Mouse (Mus musculus): ENCODE data around the gene Gtdc1. TPM values are rescaled to one million over a fixed set of nuclear protein-coding genes. Genes with fewer than 3 reads are reported as not detected.
"Not testable (repeated sequence)": the region's sequence is repeated elsewhere in the genome, so short reads cannot be mapped to it uniquely, and the experiment has no call there.

The Gtdc1 gene
- polyA plus RNA-seq, 1 experiment from 2014 or later, result 12.3 TPM

- H3K9ac ChIP-seq (ENCODE audit: low read length), result no peak overlapping the region
- 86% methylated on average over 5 of the region's 5 CpGs for WGBS
- H3K4me2 ChIP-seq (ENCODE audit: low read length), result no peak overlapping the region
- H3K27me3 ChIP-seq (replicated peaks; ENCODE audit: control insufficient read depth, insufficient read depth, low read length), result no peaks in the 10 kb centered on the region
- ATAC-seq (replicated peaks; ENCODE audit: low FRiP score, low TSS enrichment, low read depth) (no peak), DNase-seq (ENCODE audit: low spot score) (no peak)
- no peak overlapping the region for H3K4me3 ChIP-seq (ENCODE audit: low read depth, low read length)
- H3K9me3 ChIP-seq (ENCODE audit: control insufficient read depth, low read length), result no peaks in the 10 kb centered on the region
- no peaks in the 10 kb centered on the region for H3K36me3 ChIP-seq (ENCODE audit: control insufficient read depth, insufficient read depth, low read length)
- no peak overlapping the region for H3K27ac ChIP-seq (ENCODE audit: low read depth)
- no peaks in the 10 kb centered on the region; the same call in 1 of the 2 replicates for H3K4me1 ChIP-seq (replicated peaks; ENCODE audit: control insufficient read depth, insufficient read depth, low read length)
Observed at GRCm38 (mm10) chr2:44633064-44633463, 294.4 kb downstream of the Gtdc1 start.

- Histone ChIP-seq H3K27ac (ENCODE audit: low read depth) (no peak overlapping the region), H3K36me3 (ENCODE audit: control insufficient read depth, insufficient read depth, low read length) (no peaks in the 10 kb centered on the region), H3K9me3 (ENCODE audit: control insufficient read depth, low read length) (no peaks in the 10 kb centered on the region), H3K27me3 (replicated peaks; ENCODE audit: control insufficient read depth, insufficient read depth, low read length) (no peaks in the 10 kb centered on the region), H3K4me2 (ENCODE audit: low read length) (no peak overlapping the region), H3K4me3 (ENCODE audit: low read depth, low read length) (no peak overlapping the region), H3K9ac (ENCODE audit: low read length) (no peak overlapping the region), H3K4me1 (replicated peaks; ENCODE audit: control insufficient read depth, insufficient read depth, low read length) (no peaks in the 10 kb centered on the region; the same call in 1 of the 2 replicates)
- DNase-seq (ENCODE audit: low spot score) (no peak), ATAC-seq (replicated peaks; ENCODE audit: low FRiP score, low TSS enrichment, low read depth) (no peak)
- WGBS, result 53% methylated on average over 10 of the region's 10 CpGs
Observed at GRCm38 (mm10) chr2:44632584-44632983, 294.9 kb downstream of the Gtdc1 start.

- peak overlapping the region; percentile 27; the same call in 1 of the 2 replicates for H3K27ac ChIP-seq (ENCODE audit: low read depth)
- no peaks in the 10 kb centered on the region for H3K9me3 ChIP-seq (ENCODE audit: control insufficient read depth, low read length)
- H3K4me2 ChIP-seq (ENCODE audit: low read length), result no peak overlapping the region
- DNase-seq (ENCODE audit: low spot score) (no peak), ATAC-seq (replicated peaks; ENCODE audit: low FRiP score, low TSS enrichment, low read depth) (no peak)
- no peak overlapping the region for H3K4me3 ChIP-seq (ENCODE audit: low read depth, low read length)
- no peaks in the 10 kb centered on the region for H3K36me3 ChIP-seq (ENCODE audit: control insufficient read depth, insufficient read depth, low read length)
- H3K4me1 ChIP-seq (replicated peaks; ENCODE audit: control insufficient read depth, insufficient read depth, low read length), result no peaks in the 10 kb centered on the region; the same call in 1 of the 2 replicates
- 78% methylated on average over 3 of the region's 3 CpGs for WGBS
- no peaks in the 10 kb centered on the region for H3K27me3 ChIP-seq (replicated peaks; ENCODE audit: control insufficient read depth, insufficient read depth, low read length)
- H3K9ac ChIP-seq (ENCODE audit: low read length), result no peak overlapping the region
Observed at GRCm38 (mm10) chr2:44631064-44631463, 296.4 kb downstream of the Gtdc1 start.

- DNase-seq (ENCODE audit: low spot score) (no peak), ATAC-seq (replicated peaks; ENCODE audit: low FRiP score, low TSS enrichment, low read depth) (no peak)
- H3K27me3 ChIP-seq (replicated peaks; ENCODE audit: control insufficient read depth, insufficient read depth, low read length), result no peaks in the 10 kb centered on the region
- H3K4me2 ChIP-seq (ENCODE audit: low read length), result no peak overlapping the region
- no peak overlapping the region for H3K4me3 ChIP-seq (ENCODE audit: low read depth, low read length)
- H3K9ac ChIP-seq (ENCODE audit: low read length), result no peak overlapping the region
- H3K9me3 ChIP-seq (ENCODE audit: control insufficient read depth, low read length), result no peaks in the 10 kb centered on the region
- no peaks in the 10 kb centered on the region; the same call in 1 of the 2 replicates for H3K4me1 ChIP-seq (replicated peaks; ENCODE audit: control insufficient read depth, insufficient read depth, low read length)
- 81% methylated on average over 1 of the region's 1 CpGs for WGBS
- H3K27ac ChIP-seq (ENCODE audit: low read depth), result no peak overlapping the region
- no peaks in the 10 kb centered on the region for H3K36me3 ChIP-seq (ENCODE audit: control insufficient read depth, insufficient read depth, low read length)
Observed at GRCm38 (mm10) chr2:44628778-44629177, 298.7 kb downstream of the Gtdc1 start.

- 70% methylated on average over 3 of the region's 3 CpGs for WGBS
Observed at GRCm38 (mm10) chr2:44625154-44625553, 302.3 kb downstream of the Gtdc1 start.

GRCm38 (mm10) chr2:44622471-44622870, 305.0 kb downstream of the Gtdc1 start:
- H3K9ac ChIP-seq (ENCODE audit: low read length), result no peak overlapping the region
- H3K27ac ChIP-seq (ENCODE audit: low read depth), result no peak overlapping the region
- H3K36me3 ChIP-seq (ENCODE audit: control insufficient read depth, insufficient read depth, low read length), result no peaks in the 10 kb centered on the region
- no peaks in the 10 kb centered on the region for H3K27me3 ChIP-seq (replicated peaks; ENCODE audit: control insufficient read depth, insufficient read depth, low read length)
- H3K4me1 ChIP-seq (replicated peaks; ENCODE audit: control insufficient read depth, insufficient read depth, low read length), result no peaks in the 10 kb centered on the region
- no peak overlapping the region for H3K4me2 ChIP-seq (ENCODE audit: low read length)
- no peaks in the 10 kb centered on the region for H3K9me3 ChIP-seq (ENCODE audit: control insufficient read depth, low read length)
- no peak for ATAC-seq (replicated peaks; ENCODE audit: low FRiP score, low TSS enrichment, low read depth)
- DNase-seq (ENCODE audit: low spot score), result no peak
- H3K4me3 ChIP-seq (ENCODE audit: low read depth, low read length), result no peak overlapping the region
- WGBS, result 90% methylated on average over 3 of the region's 3 CpGs

More at GRCm38 (mm10) chr2:44625154-44625553, 302.3 kb downstream of the Gtdc1 start:
- no peak overlapping the region for H3K27ac ChIP-seq (ENCODE audit: low read depth)
- H3K4me2 ChIP-seq (ENCODE audit: low read length), result no peak overlapping the region
- H3K9me3 ChIP-seq (ENCODE audit: control insufficient read depth, low read length), result no peaks in the 10 kb centered on the region
- H3K4me1 ChIP-seq (replicated peaks; ENCODE audit: control insufficient read depth, insufficient read depth, low read length), result no peaks in the 10 kb centered on the region
- H3K27me3 ChIP-seq (replicated peaks; ENCODE audit: control insufficient read depth, insufficient read depth, low read length), result no peaks in the 10 kb centered on the region
- no peak overlapping the region for H3K4me3 ChIP-seq (ENCODE audit: low read depth, low read length)
- no peaks in the 10 kb centered on the region for H3K36me3 ChIP-seq (ENCODE audit: control insufficient read depth, insufficient read depth, low read length)
- ATAC-seq (replicated peaks; ENCODE audit: low FRiP score, low TSS enrichment, low read depth) (no peak), DNase-seq (ENCODE audit: low spot score) (no peak)
- H3K9ac ChIP-seq (ENCODE audit: low read length), result no peak overlapping the region

GRCm38 (mm10) chr2:44599653-44600052, 327.8 kb downstream of the Gtdc1 start:
- not testable (repeated sequence) for H3K4me2 ChIP-seq (ENCODE audit: low read length); H3K36me3 ChIP-seq (ENCODE audit: control insufficient read depth, insufficient read depth, low read length); H3K9me3 ChIP-seq (ENCODE audit: control insufficient read depth, low read length); H3K27me3 ChIP-seq (replicated peaks; ENCODE audit: control insufficient read depth, insufficient read depth, low read length); DNase-seq (ENCODE audit: low spot score); H3K4me1 ChIP-seq (replicated peaks; ENCODE audit: control insufficient read depth, insufficient read depth, low read length); H3K27ac ChIP-seq (ENCODE audit: low read depth); H3K4me3 ChIP-seq (ENCODE audit: low read depth, low read length); H3K9ac ChIP-seq (ENCODE audit: low read length); ATAC-seq (replicated peaks; ENCODE audit: low FRiP score, low TSS enrichment, low read depth)
- WGBS, result 88% methylated on average over 3 of the region's 3 CpGs

GRCm38 (mm10) chr2:44594276-44594675, 333.2 kb downstream of the Gtdc1 start:
- ATAC-seq (replicated peaks; ENCODE audit: low FRiP score, low TSS enrichment, low read depth), result no peak
- Histone ChIP-seq H3K4me3 (ENCODE audit: low read depth, low read length) (no peak overlapping the region), H3K4me2 (ENCODE audit: low read length) (no peak overlapping the region), H3K9ac (ENCODE audit: low read length) (no peak overlapping the region), H3K36me3 (ENCODE audit: control insufficient read depth, insufficient read depth, low read length) (no peaks in the 10 kb centered on the region), H3K27ac (ENCODE audit: low read depth) (no peak overlapping the region), H3K4me1 (replicated peaks; ENCODE audit: control insufficient read depth, insufficient read depth, low read length) (no peaks in the 10 kb centered on the region; the same call in 1 of the 2 replicates), H3K9me3 (ENCODE audit: control insufficient read depth, low read length) (no peaks in the 10 kb centered on the region), H3K27me3 (replicated peaks; ENCODE audit: control insufficient read depth, insufficient read depth, low read length) (no peaks in the 10 kb centered on the region)
- WGBS, result 89% methylated on average over 1 of the region's 1 CpGs
- DNase-seq (ENCODE audit: low spot score), result no peak

GRCm38 (mm10) chr2:44590881-44591280, 336.6 kb downstream of the Gtdc1 start:
- ATAC-seq (replicated peaks; ENCODE audit: low FRiP score, low TSS enrichment, low read depth) (no peak), DNase-seq (ENCODE audit: low spot score) (no peak)
- WGBS, result 29% methylated on average over 4 of the region's 4 CpGs

More at GRCm38 (mm10) chr2:44590881-44591280, 336.6 kb downstream of the Gtdc1 start:
- Histone ChIP-seq H3K9ac (ENCODE audit: low read length) (no peak overlapping the region), H3K4me3 (ENCODE audit: low read depth, low read length) (no peak overlapping the region), H3K9me3 (ENCODE audit: control insufficient read depth, low read length) (no peaks in the 10 kb centered on the region), H3K4me1 (replicated peaks; ENCODE audit: control insufficient read depth, insufficient read depth, low read length) (no peaks in the 10 kb centered on the region), H3K4me2 (ENCODE audit: low read length) (no peak overlapping the region), H3K27ac (ENCODE audit: low read depth) (no peak overlapping the region), H3K36me3 (ENCODE audit: control insufficient read depth, insufficient read depth, low read length) (no peaks in the 10 kb centered on the region), H3K27me3 (replicated peaks; ENCODE audit: control insufficient read depth, insufficient read depth, low read length) (no peaks in the 10 kb centered on the region)

All from intestine, embryonic 14.5 days (tissue).